Mouse (Mus musculus) midbrain, embryonic 13.5 days (tissue): ENCODE measurements around the gene Ddx54. TPM values are rescaled to one million over a fixed set of nuclear protein-coding genes. Genes with fewer than 3 reads are reported as not detected.

Experiments used
- ATAC-seq: fragments of 200-750 bp; cut with Nextera tagmentation; 2 replicates; pipeline ENCODE4 v1.8.0; 2017; ENCODE audit warnings: mild to moderate bottlenecking, moderate TSS enrichment, moderate library complexity
- H3K27ac ChIP-seq: fragments of 300-500 bp; sonication (generic); 2 replicates; pipeline ENCODE4 v1.5.1; 2015; ENCODE audit warnings: inconsistent platforms, mild to moderate bottlenecking, moderate library complexity
- H3K27me3 ChIP-seq: fragments of 300-500 bp; sonication (generic); 2 replicates; pipeline ENCODE4 v1.6.1; 2015; ENCODE audit warnings: mild to moderate bottlenecking, inconsistent platforms
- H3K36me3 ChIP-seq: fragments of 300-500 bp; sonication (generic); 2 replicates; pipeline ENCODE4 v1.6.1; 2015; ENCODE audit warnings: mild to moderate bottlenecking, inconsistent platforms
- H3K4me1 ChIP-seq: fragments of 300-500 bp; sonication (generic); replicated peaks from 2 replicates; pipeline ENCODE4 v1.6.1; 2015; ENCODE audit warnings: inconsistent platforms
- H3K4me2 ChIP-seq: fragments of 300-500 bp; sonication (generic); replicated peaks from 2 replicates; pipeline ENCODE4 v1.6.1; 2015; ENCODE audit warnings: moderate library complexity, mild to moderate bottlenecking, inconsistent platforms
- H3K4me3 ChIP-seq: fragments of 300-500 bp; sonication (generic); replicated peaks from 2 replicates; pipeline ENCODE4 v1.5.1; 2015; ENCODE audit warnings: mild to moderate bottlenecking, inconsistent platforms
- H3K9ac ChIP-seq: fragments of 300-500 bp; sonication (generic); replicated peaks from 2 replicates; pipeline ENCODE4 v1.6.1; 2015; ENCODE audit warnings: mild to moderate bottlenecking, inconsistent platforms
- H3K9me3 ChIP-seq: fragments of 300-500 bp; sonication (generic); 2 replicates; pipeline ENCODE4 v1.6.1; 2016; ENCODE audit warnings: mild to moderate bottlenecking, inconsistent platforms
- WGBS: fragments of 180-500 bp; shearing (Covaris S2); methylation state at CpG from one replicate; pipeline ENCODE4 v1.1.7; 2015; 5-methylcytosine and 5-hydroxymethylcytosine counted together
- polyA plus RNA-seq: library from polyadenylated mRNA; unstranded; fragments of >200 nt; fragmentation: Nextera tagmentation; extraction: Ambion mirVana; gene quantifications from 2 replicates; pipeline ENCODE4 v1.2.1, GENCODE M21; 2015

The Ddx54 gene
- polyA plus RNA-seq, 1 experiment from 2014 or later, result 43.9 TPM

DNA sequence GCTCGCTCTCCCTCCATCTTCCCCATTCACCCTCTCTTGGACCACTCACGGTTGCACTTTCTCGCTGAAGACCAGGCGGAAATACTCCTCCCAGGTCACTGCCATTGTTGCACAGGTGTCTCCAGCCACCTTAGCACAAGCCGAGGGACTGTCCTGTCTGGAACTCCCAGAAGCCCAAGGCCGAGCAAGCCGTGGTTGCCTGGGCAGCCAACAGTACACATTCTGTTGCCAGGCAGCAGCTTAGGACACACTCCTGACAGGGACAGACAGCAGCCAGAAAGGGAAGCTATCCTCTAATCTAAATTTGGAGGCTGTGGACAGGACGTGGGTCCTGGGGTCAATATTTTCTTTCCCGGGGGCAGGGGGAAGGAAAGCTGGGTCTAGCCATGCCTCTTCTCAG, 21.6 kb downstream of the Ddx54 start, which contains the start of gene Cfap73:
TSS of gene Cfap73 (minus strand) at position 105 of the 400 bp plus-strand sequence.
- H3K9me3 ChIP-seq, result no peaks in the 10 kb centered on the region
- 52% methylated on average over 9 of the region's 9 CpGs for WGBS
- no peak within 1 kb of the TSS for H3K9ac ChIP-seq
- no peak for ATAC-seq
- 0 out of 2 replicates have a peak, but pooled peaks cover under 1% of the 10 kb centered on the region for H3K36me3 ChIP-seq
- H3K4me2 ChIP-seq, result no peak within 1 kb of the TSS
- H3K4me1 ChIP-seq, result peaks cover 6% of the 10 kb centered on the region
- no peak within 1 kb of the TSS for H3K27ac ChIP-seq
- H3K4me3 ChIP-seq, result no peak within 1 kb of the TSS
- peaks cover 13% of the 10 kb centered on the region for H3K27me3 ChIP-seq

DNA sequence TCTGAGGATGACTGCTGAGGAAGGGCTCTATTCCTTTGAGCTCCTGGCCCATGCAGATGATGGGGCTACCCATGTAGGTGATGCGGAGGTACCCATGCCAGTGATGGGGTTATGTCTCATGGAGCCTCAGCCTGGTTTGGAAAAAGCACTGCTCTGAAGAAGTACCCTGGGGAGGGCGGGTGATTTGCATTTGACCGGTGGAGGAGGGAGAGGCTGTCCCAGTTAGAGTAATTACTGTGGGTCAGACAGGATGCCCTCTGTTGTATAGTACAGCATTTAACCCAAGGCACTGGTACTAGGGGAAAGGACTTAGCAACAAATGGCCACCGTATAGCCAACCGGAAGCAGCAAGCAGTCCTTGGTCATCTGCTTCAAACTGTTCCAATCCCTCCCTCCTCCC, 22.3 kb downstream of the Ddx54 start:
- Histone ChIP-seq H3K9ac (no peak overlapping the region), H3K27ac (no peak overlapping the region), H3K9me3 (no peaks in the 10 kb centered on the region), H3K4me1 (peaks cover 6% of the 10 kb centered on the region), H3K4me2 (no peak overlapping the region), H3K27me3 (peaks cover 12% of the 10 kb centered on the region), H3K4me3 (no peak overlapping the region), H3K36me3 (no peaks in the 10 kb centered on the region)
- 49% methylated on average over 5 of the region's 5 CpGs for WGBS
- ATAC-seq, result no peak

DNA sequence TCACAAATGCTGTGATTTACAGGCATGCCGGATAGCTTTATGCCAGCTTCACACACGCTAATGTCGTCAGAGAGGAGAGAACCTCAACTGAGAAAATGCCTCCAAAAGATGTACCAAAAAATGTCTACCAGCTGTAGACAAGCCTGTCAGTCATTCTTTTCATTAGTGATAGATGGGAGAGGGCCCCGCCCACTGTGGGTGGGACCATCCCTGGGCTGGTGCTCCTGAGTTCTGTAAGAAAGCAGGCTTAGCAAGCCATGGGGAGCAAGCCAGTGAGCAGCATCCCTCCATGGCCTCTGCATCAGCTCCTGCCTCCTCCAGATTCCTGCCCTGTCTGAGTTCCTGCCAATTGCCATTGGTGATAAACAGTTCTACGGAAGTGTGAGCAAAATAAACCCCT, 23.1 kb downstream of the Ddx54 start:
- Histone ChIP-seq H3K4me2 (no peak overlapping the region), H3K4me1 (peaks cover 6% of the 10 kb centered on the region), H3K9me3 (no peaks in the 10 kb centered on the region), H3K27me3 (peaks cover 5% of the 10 kb centered on the region; the same call in 1 of the 2 replicates), H3K27ac (no peak overlapping the region), H3K4me3 (no peak overlapping the region), H3K9ac (no peak overlapping the region), H3K36me3 (no peaks in the 10 kb centered on the region)
- 92% methylated on average over 5 of the region's 5 CpGs for WGBS
- no peak for ATAC-seq

DNA sequence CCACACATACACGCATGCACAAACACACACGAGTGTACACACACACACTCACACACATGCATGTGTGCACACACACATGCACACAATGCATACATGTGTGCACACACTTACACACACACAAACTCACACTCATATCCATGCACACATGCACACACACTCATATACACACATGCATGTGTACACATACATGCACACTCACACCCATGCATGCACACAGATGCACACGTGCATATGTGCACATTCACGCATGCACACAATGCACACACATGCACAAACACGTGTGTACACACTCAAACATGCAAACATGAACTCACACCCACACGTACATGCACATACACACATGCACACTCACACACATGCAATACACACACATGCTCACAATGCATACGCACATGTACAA, 27.6 kb downstream of the Ddx54 start:
- no peaks in the 10 kb centered on the region for H3K9me3 ChIP-seq
- H3K9ac ChIP-seq, result no peak overlapping the region
- 90% methylated on average over 7 of the region's 7 CpGs for WGBS
- no peaks in the 10 kb centered on the region for H3K27me3 ChIP-seq
- H3K4me3 ChIP-seq, result no peak overlapping the region
- ATAC-seq, result no peak
- no peak overlapping the region for H3K4me2 ChIP-seq
- H3K4me1 ChIP-seq, result no peaks in the 10 kb centered on the region
- H3K36me3 ChIP-seq, result no peaks in the 10 kb centered on the region
- H3K27ac ChIP-seq, result no peak overlapping the region

DNA sequence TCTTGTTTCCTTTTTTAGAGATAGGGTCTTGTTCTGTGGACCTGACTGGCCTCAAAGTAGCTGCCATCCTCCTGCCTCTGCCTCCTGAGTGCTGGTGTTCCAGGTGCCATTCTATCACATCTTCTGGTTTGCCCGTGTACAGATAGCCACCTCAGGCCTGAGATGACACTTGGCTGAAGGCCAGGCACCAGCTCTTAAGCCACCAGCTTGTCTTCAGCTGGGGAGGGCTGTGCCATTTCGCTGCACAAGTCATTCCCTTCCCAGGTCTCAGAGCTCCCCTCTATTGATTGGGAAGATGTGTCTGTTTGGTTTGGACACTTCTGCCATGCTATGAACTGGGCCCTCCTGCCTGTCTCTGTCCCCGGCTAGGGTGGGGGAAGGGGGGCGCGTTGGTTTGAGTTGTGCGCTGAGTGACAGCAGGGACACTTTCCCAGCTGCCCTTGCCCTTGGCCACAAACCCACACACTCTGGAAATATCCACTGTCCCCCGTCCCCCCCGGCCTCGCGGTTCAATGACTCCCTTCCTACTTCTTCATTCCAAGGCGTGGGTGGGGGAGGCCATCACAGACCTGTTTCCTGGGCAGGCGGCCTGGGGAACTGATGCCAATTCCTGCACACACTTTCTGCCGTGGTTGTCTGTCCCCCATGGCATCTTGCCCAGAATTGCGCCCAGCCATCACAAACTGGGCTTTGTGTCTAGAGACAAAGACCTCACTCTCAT, 31.0 kb downstream of the Ddx54 start:
- H3K27me3 ChIP-seq, result peaks cover 25% of the 10 kb centered on the region
- no peaks in the 10 kb centered on the region for H3K9me3 ChIP-seq
- peaks cover under 1% of the 10 kb centered on the region for H3K4me1 ChIP-seq
- H3K36me3 ChIP-seq, result no peaks in the 10 kb centered on the region
- H3K27ac ChIP-seq, result no peak overlapping the region
- H3K4me3 ChIP-seq, result no peak overlapping the region
- no peak for ATAC-seq
- no peak overlapping the region for H3K4me2 ChIP-seq
- no peak overlapping the region for H3K9ac ChIP-seq
- 74% methylated on average over 14 of the region's 14 CpGs for WGBS

DNA sequence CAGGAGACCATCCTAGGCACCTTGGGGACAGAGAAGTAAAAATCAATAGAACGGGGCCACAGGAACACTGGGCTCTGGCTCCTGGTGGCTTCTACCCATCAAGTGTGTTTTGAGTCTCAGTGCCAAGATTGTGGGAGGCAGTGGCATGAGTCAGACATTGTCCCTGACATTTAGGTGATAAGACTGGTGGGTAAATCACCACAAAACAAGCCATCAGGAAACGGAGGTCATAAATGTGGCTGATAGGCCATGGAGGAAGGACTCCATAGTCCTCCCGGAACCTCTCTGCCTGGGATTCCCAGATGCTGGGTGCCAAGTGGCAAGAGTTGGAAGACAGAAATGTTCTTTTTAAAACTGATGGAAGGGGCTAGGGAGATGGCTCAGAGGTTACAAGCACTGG, 31.7 kb downstream of the Ddx54 start:
- Histone ChIP-seq H3K9me3 (no peaks in the 10 kb centered on the region), H3K9ac (no peak overlapping the region), H3K4me1 (peaks cover 7% of the 10 kb centered on the region), H3K36me3 (no peaks in the 10 kb centered on the region), H3K4me3 (no peak overlapping the region), H3K4me2 (no peak overlapping the region), H3K27me3 (peaks cover 32% of the 10 kb centered on the region), H3K27ac (no peak overlapping the region)
- 91% methylated on average over 3 of the region's 3 CpGs for WGBS
- no peak for ATAC-seq

DNA sequence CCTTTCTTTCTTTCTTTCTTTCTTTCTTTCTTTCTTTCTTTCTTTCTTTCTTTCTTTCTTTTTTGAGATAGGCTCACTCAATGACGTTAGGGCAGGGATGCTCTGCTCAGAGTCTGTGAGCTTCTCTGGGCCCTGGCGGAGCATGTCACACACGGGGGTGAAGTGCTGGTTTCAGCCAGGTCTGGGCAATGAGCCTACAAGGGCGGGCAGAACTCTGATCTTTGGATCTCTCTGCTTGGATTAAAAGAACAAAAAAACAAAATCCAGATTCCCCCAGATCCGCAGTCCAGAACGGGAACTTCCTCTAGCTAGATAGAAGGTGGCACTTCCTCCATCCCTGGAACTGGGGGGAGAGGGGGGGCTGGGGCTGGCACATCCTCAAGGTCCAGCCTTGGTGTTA, 33.3 kb downstream of the Ddx54 start:
- H3K9me3 ChIP-seq, result no peaks in the 10 kb centered on the region
- no peaks in the 10 kb centered on the region for H3K36me3 ChIP-seq
- ATAC-seq, result no peak
- peaks cover 11% of the 10 kb centered on the region for H3K4me1 ChIP-seq
- H3K4me2 ChIP-seq, result no peak overlapping the region
- 64% methylated on average over 6 of the region's 6 CpGs for WGBS
- no peak overlapping the region for H3K27ac ChIP-seq
- H3K27me3 ChIP-seq, result peaks cover 48% of the 10 kb centered on the region
- no peak overlapping the region for H3K4me3 ChIP-seq
- no peak overlapping the region for H3K9ac ChIP-seq

DNA sequence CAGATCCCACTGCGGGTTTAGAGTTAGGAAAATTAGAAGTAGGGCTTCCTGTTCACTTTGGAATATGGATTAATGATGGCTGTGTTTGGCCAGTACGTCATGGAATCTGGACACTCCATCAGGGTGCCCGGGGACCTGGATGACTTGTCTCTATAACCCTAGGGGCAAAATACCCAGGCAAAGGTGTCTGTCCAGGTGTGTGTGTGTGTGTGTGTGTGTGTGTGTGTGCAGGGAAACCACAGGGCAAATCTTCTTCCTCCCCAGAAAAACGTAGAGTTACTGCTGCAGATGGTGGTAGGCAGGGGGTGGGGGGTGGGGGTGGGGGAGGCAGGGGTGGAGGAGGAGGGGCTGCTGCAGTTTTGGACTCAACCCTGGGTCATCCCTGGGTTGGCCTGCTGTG, 34.8 kb downstream of the Ddx54 start:
- Histone ChIP-seq H3K4me1 (peaks cover 11% of the 10 kb centered on the region), H3K9ac (no peak overlapping the region), H3K27ac (no peak overlapping the region), H3K4me2 (no peak overlapping the region), H3K27me3 (peaks cover 60% of the 10 kb centered on the region), H3K9me3 (no peaks in the 10 kb centered on the region), H3K4me3 (no peak overlapping the region), H3K36me3 (no peaks in the 10 kb centered on the region)
- 87% methylated on average over 3 of the region's 4 CpGs for WGBS
- ATAC-seq, result no peak

DNA sequence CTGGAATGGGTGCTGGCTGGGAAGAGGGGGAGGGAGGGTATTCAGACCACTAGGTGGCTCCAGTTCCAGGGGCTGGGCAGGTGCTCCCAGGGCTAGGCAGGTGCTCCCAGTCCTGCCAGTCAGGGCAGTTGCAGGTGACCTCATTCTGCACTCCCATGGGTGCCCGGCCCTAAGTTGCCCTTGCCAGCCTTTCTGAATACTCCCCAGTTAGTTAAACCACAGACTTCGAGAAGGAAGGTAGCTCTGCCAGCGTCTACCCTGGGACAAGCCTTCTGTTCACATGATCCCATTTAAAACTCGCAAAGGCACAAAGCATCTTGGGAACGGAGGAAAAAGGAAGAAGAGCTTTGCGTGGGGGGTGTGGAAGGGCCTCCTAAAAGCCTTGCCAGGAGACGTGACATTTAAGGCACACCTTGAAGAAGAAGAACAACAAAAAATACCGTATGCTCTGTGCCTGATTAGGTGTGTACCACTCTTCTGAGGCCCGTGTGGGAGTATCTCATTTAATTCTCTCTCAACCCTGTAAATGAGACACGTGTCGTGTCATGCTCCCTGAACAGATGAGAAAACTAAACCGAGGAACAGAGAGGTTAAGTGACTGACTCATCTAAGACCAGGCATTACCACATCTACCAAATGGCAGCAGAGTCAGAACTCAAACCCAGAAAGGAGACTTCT, 35.4 kb downstream of the Ddx54 start:
- no peak overlapping the region for H3K4me2 ChIP-seq
- H3K27me3 ChIP-seq, result peaks cover 60% of the 10 kb centered on the region
- 42% methylated on average over 12 of the region's 12 CpGs for WGBS
- no peaks in the 10 kb centered on the region for H3K36me3 ChIP-seq
- H3K4me1 ChIP-seq, result peaks cover 11% of the 10 kb centered on the region
- H3K9me3 ChIP-seq, result no peaks in the 10 kb centered on the region
- H3K27ac ChIP-seq, result no peak overlapping the region
- H3K4me3 ChIP-seq, result no peak overlapping the region
- ATAC-seq, result no peak
- no peak overlapping the region for H3K9ac ChIP-seq

DNA sequence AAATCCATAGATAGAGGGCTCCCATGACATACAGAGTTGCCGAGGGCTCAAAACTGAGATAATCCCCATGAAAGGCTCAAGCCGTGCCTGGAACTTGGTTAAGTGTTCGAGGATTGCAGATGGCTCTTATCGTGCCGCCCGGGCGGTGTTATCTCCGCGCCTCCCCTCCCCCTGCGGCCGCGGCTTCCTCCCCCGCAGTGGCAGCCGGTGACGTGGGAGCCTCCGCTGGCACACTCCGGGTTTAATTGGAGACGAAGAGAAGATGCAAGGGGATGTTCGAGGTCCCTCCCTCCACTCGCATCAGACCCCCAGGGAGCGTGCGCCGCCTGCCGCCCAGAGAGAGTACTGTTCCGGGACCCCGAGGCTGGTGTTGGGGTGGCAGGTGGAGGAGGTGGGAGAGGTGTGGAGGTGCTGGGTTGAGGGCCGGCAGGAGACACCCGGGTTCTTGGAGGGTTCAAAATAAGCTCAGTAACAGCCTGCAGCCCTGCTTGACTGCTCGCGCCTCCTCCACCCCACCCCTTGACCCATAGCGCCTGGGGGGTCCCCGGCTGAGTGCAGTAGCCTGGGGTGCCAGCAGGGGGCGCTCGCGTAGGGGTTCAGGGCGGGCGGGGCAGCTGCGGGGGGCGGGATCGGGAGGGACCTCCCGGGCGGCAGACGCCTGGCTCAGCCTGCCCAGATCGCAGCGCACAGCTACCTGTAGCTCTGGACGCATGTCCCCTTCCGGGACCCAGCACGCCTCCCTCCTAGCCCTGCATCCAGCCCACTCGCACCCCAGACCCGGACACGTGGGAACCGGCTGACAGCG, 36.2 kb downstream of the Ddx54 start, which contains the start of gene Rasal1:
TSS of gene Rasal1 (plus strand) at position 244 of the 805 bp plus-strand sequence.
- H3K9ac ChIP-seq, result no peak within 1 kb of the TSS; the same call in 1 of the 2 replicates
- no peaks in the 10 kb centered on the region for H3K9me3 ChIP-seq
- H3K36me3 ChIP-seq, result no peaks in the 10 kb centered on the region
- peak within 1 kb of the TSS; percentile 23 for H3K4me3 ChIP-seq
- peaks cover 11% of the 10 kb centered on the region for H3K4me1 ChIP-seq
- peak; percentile 71; the same call in 1 of the 2 replicates for ATAC-seq
- under 1% methylated on average over 50 of the region's 53 CpGs for WGBS
- no peak within 1 kb of the TSS for H3K27ac ChIP-seq
- peaks cover 60% of the 10 kb centered on the region for H3K27me3 ChIP-seq
- H3K4me2 ChIP-seq, result peak within 1 kb of the TSS; percentile 45

DNA sequence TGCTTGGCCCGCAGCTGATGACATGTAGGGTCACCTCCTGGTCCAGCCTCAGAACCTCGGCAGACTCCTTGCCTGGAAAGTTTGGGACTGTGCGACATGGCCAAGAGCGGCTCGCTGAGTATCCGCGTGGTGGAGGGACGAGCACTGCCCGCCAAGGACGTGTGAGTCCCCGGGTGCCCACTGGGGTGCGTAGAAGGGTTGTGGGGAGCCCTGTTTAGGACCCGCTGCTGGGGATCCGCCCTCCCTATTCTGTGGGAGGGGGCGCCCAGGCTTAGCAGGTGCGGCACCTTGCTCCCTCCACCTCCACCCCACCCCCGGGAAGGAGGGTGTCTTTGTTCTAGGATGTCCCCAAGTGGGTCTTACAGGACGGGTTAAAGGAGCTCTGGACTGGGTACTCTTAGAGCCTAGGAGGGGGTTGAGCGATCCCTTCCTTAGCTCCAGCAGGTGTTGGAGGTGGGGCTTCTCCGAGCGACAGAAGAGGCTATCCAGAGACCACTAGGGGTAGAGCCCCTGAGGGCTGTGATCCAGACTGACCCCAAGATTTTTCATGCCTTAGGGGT, 36.9 kb downstream of the Ddx54 start:
- WGBS, result 5% methylated on average over 20 of the region's 21 CpGs
- Histone ChIP-seq H3K4me3 (peak overlapping the region; percentile 23; the same call in 1 of the 2 replicates), H3K27ac (no peak overlapping the region), H3K4me1 (peaks cover 11% of the 10 kb centered on the region), H3K4me2 (peak overlapping the region; percentile 45), H3K36me3 (no peaks in the 10 kb centered on the region), H3K27me3 (peaks cover 60% of the 10 kb centered on the region), H3K9me3 (no peaks in the 10 kb centered on the region), H3K9ac (no peak overlapping the region)
- ATAC-seq, result peak; percentile 61
